ENCODE assay signal across 8 mouse cellular contexts in the genomic region with DNA sequence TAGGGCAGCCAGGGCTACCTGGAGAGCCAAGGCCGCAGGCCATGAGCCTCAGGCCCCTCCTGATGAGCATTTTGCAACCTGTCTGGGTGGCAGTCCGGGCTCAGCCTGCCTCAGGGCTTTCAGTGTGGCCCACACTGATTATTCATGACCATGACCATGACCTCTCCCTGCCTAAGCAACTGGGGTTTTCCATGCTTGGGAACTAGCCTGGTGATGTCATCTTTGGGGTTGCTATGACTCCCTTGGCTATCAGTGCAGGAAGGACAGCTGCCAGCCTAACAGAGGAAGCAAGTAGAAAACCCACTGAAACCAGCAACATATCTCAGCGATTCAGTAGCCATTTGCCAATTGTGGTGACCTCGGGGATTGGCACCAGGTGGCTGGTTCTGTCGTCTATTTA.
DNase-seq lines count a peak whose midpoint lies in the region; ATAC-seq and TF ChIP-seq lines count a peak whose summit lies in the region.

No protein-coding gene starts in this region.

- H3K9ac ChIP-seq in heart, adult 2 months (ENCODE audit: low read depth, low read length) = no peak overlapping the region
- H3K9ac ChIP-seq in stomach, embryonic 15.5 days = no peak overlapping the region

- no peak for ATAC-seq in stomach, embryonic 15.5 days (ENCODE audit: insufficient read depth, low FRiP score, low read depth)

- no peak for TF ChIP-seq EP300 in heart, adult 2 months (IDR thresholded peaks at IDR 0.05; ENCODE audit: insufficient read depth, low read depth, low read length)

- H3K4me1 ChIP-seq in brown adipose tissue, adult 24 weeks (ENCODE audit: control insufficient read depth, insufficient read depth, insufficient read length, low read length) = peaks cover 19% of the 10 kb centered on the region
- H3K4me1 ChIP-seq in heart, adult 2 months (ENCODE audit: control insufficient read depth, insufficient read depth, low read length) = peaks cover 11% of the 10 kb centered on the region
- H3K4me1 ChIP-seq in kidney, adult 2 months (ENCODE audit: control insufficient read depth, insufficient read depth, low read length) = peaks cover 26% of the 10 kb centered on the region
- H3K4me1 ChIP-seq in stomach, embryonic 15.5 days = peaks cover 19% of the 10 kb centered on the region

- 47% methylated on average over 5 of the region's 5 CpGs for WGBS in heart, adult 2 months
- WGBS in kidney, adult 2 months = 42% methylated on average over 5 of the region's 5 CpGs
- 75% methylated on average over 5 of the region's 5 CpGs for WGBS in stomach, embryonic 15.5 days

- H3K4me2 ChIP-seq in stomach, embryonic 15.5 days = no peak overlapping the region

- H3K36me3 ChIP-seq in heart, adult 2 months (ENCODE audit: control insufficient read depth, insufficient read depth, low read length) = no peaks in the 10 kb centered on the region
- H3K36me3 ChIP-seq in kidney, adult 2 months (ENCODE audit: control insufficient read depth, insufficient read depth, low read length) = no peaks in the 10 kb centered on the region
- H3K36me3 ChIP-seq in stomach, embryonic 15.5 days = no peaks in the 10 kb centered on the region

- peak; percentile 49 for DNase-seq in left cerebral cortex, postnatal 4 days
- DNase-seq in left cerebral cortex, postnatal 10 days (ENCODE audit: extremely low spot score in 1 of 2, low spot score in 2 of 2) = no peak
- DNase-seq in heart, adult 2 months = peak; percentile 66 to 76
- DNase-seq in kidney, adult 2 months = peak; percentile 77
- peak; percentile 54 for DNase-seq in lung, postnatal 25 days (ENCODE audit: low spot score)
- no peak for DNase-seq in spleen, adult 18-20 months

- H3K79me2 ChIP-seq in heart, adult 2 months (replicated peaks; ENCODE audit: control insufficient read depth, insufficient read depth, low read length) = no peaks in the 10 kb centered on the region

- TF ChIP-seq POLR2A in heart, adult 2 months (IDR thresholded peaks at IDR 0.05; ENCODE audit: insufficient read depth, low read depth, low read length) = no peak
- TF ChIP-seq POLR2A in kidney, adult 2 months (IDR thresholded peaks at IDR 0.05; ENCODE audit: low read depth, low read length) = no peak

- peak overlapping the region; percentile 72 for H3K27ac ChIP-seq in brown adipose tissue, adult 24 weeks (replicated peaks; ENCODE audit: low read depth, low read length)
- no peak overlapping the region for H3K27ac ChIP-seq in heart, adult 2 months
- H3K27ac ChIP-seq in kidney, adult 2 months (ENCODE audit: insufficient read depth, low read depth, low read length) = peak overlapping the region; percentile 29
- H3K27ac ChIP-seq in stomach, embryonic 15.5 days = 0 out of 2 replicates have a peak overlapping the region, but pooled peaks have one; percentile 12

- intact Hi-C loops in left cerebral cortex, postnatal 4 days (cut with DNase I) = no loop called here
- intact Hi-C loops in left cerebral cortex, postnatal 10 days (cut with DNase I) = no loop called here
- intact Hi-C loops in heart, adult 2 months (cut with DNase I) = no loop called here

- TF ChIP-seq CTCF in heart, adult 2 months (IDR thresholded peaks at IDR 0.05) = no peak
- no peak for TF ChIP-seq CTCF in kidney, adult 2 months (conservative IDR thresholded peaks at IDR 0.05; ENCODE audit: insufficient read depth, insufficient read length, low read depth, low read length)

- no peaks in the 10 kb centered on the region for H3K27me3 ChIP-seq in heart, adult 2 months (ENCODE audit: control insufficient read depth, insufficient read depth, low read length)
- H3K27me3 ChIP-seq in kidney, adult 2 months (replicated peaks; ENCODE audit: control insufficient read depth, insufficient read depth, low read length) = no peaks in the 10 kb centered on the region
- H3K27me3 ChIP-seq in stomach, embryonic 15.5 days (replicated peaks) = no peaks in the 10 kb centered on the region

- no peak overlapping the region for H3K4me3 ChIP-seq in brown adipose tissue, adult 24 weeks (ENCODE audit: insufficient read depth, low read depth, low read length)
- H3K4me3 ChIP-seq in heart, adult 2 months = no peak overlapping the region
- no peak overlapping the region for H3K4me3 ChIP-seq in kidney, adult 2 months (ENCODE audit: insufficient read depth, low read depth, low read length)
- no peak overlapping the region for H3K4me3 ChIP-seq in stomach, embryonic 15.5 days (replicated peaks)

- no peaks in the 10 kb centered on the region for H3K9me3 ChIP-seq in stomach, embryonic 15.5 days

Comparison
In these comparisons a context has a peak if more than half of its experiments do, and no peak if none do; other contexts are left out.
1. DNase-seq: peak in left cerebral cortex, postnatal 4 days (single experiment), heart, adult 2 months (2 of 2), kidney, adult 2 months (single experiment) and lung, postnatal 25 days (single experiment); none in left cerebral cortex, postnatal 10 days (0 of 2) and spleen, adult 18-20 months (0 of 2).